ENCODE assay signal across 8 mouse cellular contexts in the genomic region with DNA sequence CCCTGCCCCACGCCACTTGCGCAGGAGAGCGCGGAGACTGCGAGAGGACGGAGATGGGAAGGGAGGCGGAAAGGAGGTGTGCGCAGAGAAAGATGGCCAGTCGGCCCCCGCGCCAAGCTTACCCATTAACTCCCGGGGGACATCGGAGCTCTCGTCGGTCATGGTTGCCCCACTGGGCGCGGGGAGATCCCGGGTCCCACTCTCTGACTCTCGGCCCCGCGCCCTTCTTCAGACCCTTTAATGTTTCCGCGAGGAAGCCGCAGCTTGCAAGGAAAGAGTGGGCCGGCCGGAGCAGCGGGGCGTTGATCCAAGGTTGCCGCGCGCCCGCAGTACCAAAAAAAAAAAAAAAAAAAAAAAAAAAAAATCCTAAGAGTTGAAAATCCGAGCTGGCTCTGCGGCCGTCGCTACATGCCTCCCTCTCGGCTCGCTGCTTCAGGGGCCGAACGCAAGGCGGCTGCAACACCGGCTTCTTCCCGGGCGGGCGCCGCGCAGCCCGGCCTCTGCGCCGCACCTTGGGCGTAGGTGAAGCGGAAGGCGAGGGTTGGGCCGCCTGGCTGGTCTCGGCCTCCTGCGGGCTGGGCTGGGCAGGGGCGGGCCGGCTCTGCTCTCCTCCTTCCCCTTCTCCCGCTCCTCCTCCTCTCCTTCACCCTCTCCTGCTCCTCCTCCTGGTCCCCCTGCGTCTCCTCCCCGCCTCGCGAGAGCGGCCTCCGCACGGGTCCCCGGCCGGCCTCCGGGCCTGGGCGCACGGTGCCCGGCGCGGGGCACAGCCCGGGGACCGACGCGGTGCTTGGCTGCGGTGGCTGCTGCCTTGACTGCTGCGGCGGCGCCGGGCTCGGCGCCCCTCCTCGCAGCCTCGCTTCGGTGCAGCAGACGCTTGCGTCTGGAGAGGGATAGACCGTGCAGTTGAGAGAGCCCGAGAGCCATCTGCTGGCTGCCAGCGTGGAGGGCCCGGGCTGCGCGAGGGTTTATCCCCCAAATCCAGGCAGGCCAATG. TPM values are rescaled to one million over a fixed set of nuclear protein-coding genes. Genes with fewer than 3 reads are reported as not detected.
DNase-seq lines count a peak whose midpoint lies in the region; ATAC-seq lines count a peak whose summit lies in the region.

A gene (minus strand): TSS at position 357 of the 993 bp plus-strand sequence.

- H3K4me2 ChIP-seq in forebrain, embryonic 15.5 days (replicated peaks): peak within 1 kb of the TSS; percentile 86

- H3K9ac ChIP-seq in forebrain, embryonic 15.5 days (replicated peaks): peak within 1 kb of the TSS; percentile 86

- no peaks in the 10 kb centered on the region for H3K9me3 ChIP-seq in forebrain, embryonic 15.5 days

- peak; percentile 98 for ATAC-seq in forebrain, embryonic 15.5 days (replicated peaks)
- peak; percentile 79 for ATAC-seq in neutrophil, adult 5-6 weeks (ENCODE audit: extremely low read depth, insufficient number of reproducible peaks, low FRiP score, poor library complexity, severe bottlenecking)

- peak; percentile 19 to 36 for DNase-seq in CD8-positive naive resting alpha-beta T cell, adult 2 months (ENCODE audit: low read depth in 2 of 2, low spot score in 2 of 2)
- peak; percentile 22 for DNase-seq in c-Kit-positive CD71-positive TER-119-negative erythroid progenitor cells, embryonic 14.5 days (ENCODE audit: low read depth)
- DNase-seq in heart, postnatal 14 days: peak; percentile 78 to 81
- DNase-seq in layer of hippocampus, adult 18-20 months (ENCODE audit: low spot score in 2 of 2): peak; percentile 88 to 93
- DNase-seq in lung, adult 18-20 months: peak; percentile 85 to 90
- peak; percentile 78 for DNase-seq in testis, postnatal 14 days (ENCODE audit: low spot score)

- no peaks in the 10 kb centered on the region for H3K27me3 ChIP-seq in forebrain, embryonic 15.5 days

- H3K4me3 ChIP-seq in forebrain, embryonic 15.5 days: peak within 1 kb of the TSS; percentile 80

- H3K4me1 ChIP-seq in forebrain, embryonic 15.5 days: peaks cover 19% of the 10 kb centered on the region

- under 1% methylated on average over 90 of the region's 96 CpGs for WGBS in forebrain, embryonic 15.5 days

- intact Hi-C loops in heart, postnatal 14 days (cut with DNase I): loop anchor here (2.0 to 5.0 kb wide), 2 partner anchors 172 to 253 kb away; no protein-coding TSS in a partner anchor

- H3K36me3 ChIP-seq in forebrain, embryonic 15.5 days: no peaks in the 10 kb centered on the region

- peak within 1 kb of the TSS; percentile 97 for H3K27ac ChIP-seq in forebrain, embryonic 15.5 days (replicated peaks)

RNA-seq across cellular contexts. Expression of the gene that starts here (rescaled TPM):
- polyA plus RNA-seq in forebrain, embryonic 15.5 days (2015; fragmentation: Nextera tagmentation; extraction: Ambion mirVana): 35.5 and 39.6 TPM in 2 replicates
- 10 to 100 TPM in 1 of 2 experiments, 1 to 10 TPM in 1; 8.1 to 11.2 TPM for total RNA-seq in heart, postnatal 14 days (2021)
- total RNA-seq in layer of hippocampus, adult 18-20 months (2021): 10 to 100 TPM; 32.1 to 34.7 TPM
- 39.3 and 42.2 TPM in 2 replicates for total RNA-seq in neutrophil, adult 5-6 weeks (2017)

Comparison
In these comparisons a context has a peak if more than half of its experiments do, and no peak if none do; other contexts are left out.
1. Peak in every context shown above with its lines: DNase-seq, ATAC-seq, H3K4me3 ChIP-seq and H3K27ac ChIP-seq.
2. DNase-seq: peak in every context shown above with its lines; median percentile 90 in layer of hippocampus, adult 18-20 months; 88 in lung, adult 18-20 months; 80 in heart, postnatal 14 days; 78 in testis, postnatal 14 days; 28 in CD8-positive naive resting alpha-beta T cell, adult 2 months; 22 in c-Kit-positive CD71-positive TER-119-negative erythroid progenitor cells, embryonic 14.5 days.